Mouse (Mus musculus): ENCODE measurements at regions not wholly inside any gene's neighbourhood (a gene's known extent, or its start where the extent isn't known, plus 50 kb on each side); places are given as distances from the start of the nearest gene placed in this dataset.

DNA sequence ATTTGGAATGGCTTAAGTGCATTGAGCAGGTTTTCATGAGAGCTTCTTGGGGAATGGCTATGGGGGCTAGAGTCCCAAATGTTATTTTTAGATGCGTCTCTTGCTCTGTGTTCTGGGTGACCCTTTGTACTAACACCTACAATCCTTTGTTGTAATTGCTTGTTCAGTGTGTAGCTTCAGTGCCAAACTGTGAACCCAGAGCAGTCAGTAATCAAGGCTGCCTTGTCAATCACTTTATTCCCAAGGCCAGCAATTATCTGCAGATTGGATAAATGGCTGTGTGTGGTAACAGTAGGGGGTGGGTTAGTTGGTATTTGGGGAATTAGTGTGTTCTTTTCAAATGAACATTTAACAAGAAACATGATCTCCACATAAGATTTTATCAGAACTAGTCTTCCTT is 390.4 kb downstream of the Poteg start:
- Histone ChIP-seq H3K36me3 (ENCODE audit: insufficient read depth, low read length) (no peaks in the 10 kb centered on the region), H3K4me1 (replicated peaks; ENCODE audit: low read depth, low read length) (no peaks in the 10 kb centered on the region), H3K4me3 (replicated peaks; ENCODE audit: low read length) (no peak overlapping the region), H3K9me3 (ENCODE audit: low read length) (no peaks in the 10 kb centered on the region), H3K27me3 (ENCODE audit: insufficient read depth, low read length) (no peaks in the 10 kb centered on the region)
- no peak for TF ChIP-seq CTCF (conservative IDR thresholded peaks at IDR 0.05; ENCODE audit: low read length)
- TF ChIP-seq POU5F1 (IDR thresholded peaks at IDR 0.05; ENCODE audit: borderline replicate concordance, low read length), result no peak
- TF ChIP-seq NANOG (IDR thresholded peaks at IDR 0.05; ENCODE audit: borderline replicate concordance, low read length), result no peak

DNA sequence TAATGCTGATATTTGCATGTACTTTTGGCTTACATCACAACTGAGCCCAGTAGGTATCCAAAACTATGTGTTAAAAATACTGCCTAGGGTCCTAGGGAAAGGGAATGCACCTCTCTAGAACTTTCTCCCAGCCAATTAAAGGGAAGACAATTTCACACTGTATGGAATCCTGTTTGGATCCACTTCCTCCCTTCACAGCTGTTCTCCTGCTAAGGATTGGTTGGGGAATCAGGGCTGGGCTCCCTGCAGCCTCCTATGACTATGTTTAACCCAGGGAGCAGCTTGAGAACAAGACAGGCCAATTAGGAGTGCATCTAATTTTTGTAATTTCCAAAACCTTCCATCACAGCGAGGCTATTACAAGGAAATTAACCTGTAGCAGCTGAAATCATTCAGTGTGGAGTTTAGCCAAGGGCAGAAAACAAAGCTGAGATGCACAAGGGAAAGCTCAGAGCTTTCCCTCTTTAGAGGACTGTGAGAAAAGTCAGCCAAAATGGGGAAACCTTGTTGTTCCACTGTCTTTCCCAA is 419.1 kb downstream of the Poteg start:
- no peaks in the 10 kb centered on the region for H3K27me3 ChIP-seq (ENCODE audit: insufficient read depth, low read length)
- no peaks in the 10 kb centered on the region for H3K4me1 ChIP-seq (replicated peaks; ENCODE audit: low read depth, low read length)
- TF ChIP-seq CTCF (conservative IDR thresholded peaks at IDR 0.05; ENCODE audit: low read length) (no peak), NANOG (IDR thresholded peaks at IDR 0.05; ENCODE audit: borderline replicate concordance, low read length) (no peak), POU5F1 (IDR thresholded peaks at IDR 0.05; ENCODE audit: borderline replicate concordance, low read length) (no peak)
- no peaks in the 10 kb centered on the region for H3K36me3 ChIP-seq (ENCODE audit: insufficient read depth, low read length)
- H3K9me3 ChIP-seq (ENCODE audit: low read length), result no peaks in the 10 kb centered on the region
- no peak overlapping the region for H3K4me3 ChIP-seq (replicated peaks; ENCODE audit: low read length)

DNA sequence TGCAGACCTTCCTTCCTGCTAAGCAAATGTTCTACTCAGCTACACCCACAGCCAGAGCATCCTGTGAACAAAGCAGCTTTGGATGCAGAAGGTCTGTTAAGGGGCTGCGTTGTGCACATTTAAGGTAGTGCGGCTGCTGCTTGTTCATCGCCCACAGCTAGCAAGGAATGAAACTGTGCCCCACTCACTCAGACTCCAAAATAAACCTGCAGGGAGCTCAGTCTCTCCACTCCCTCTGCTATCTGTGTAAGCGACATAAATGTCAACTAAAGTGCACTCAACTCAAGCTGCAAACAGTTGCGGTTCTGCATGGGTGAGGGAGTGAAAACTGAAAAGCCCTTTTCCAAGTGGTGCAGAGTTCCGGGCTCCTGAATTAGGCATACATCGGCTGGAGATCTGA is 421.1 kb downstream of the Poteg start:
- H3K4me3 ChIP-seq (replicated peaks; ENCODE audit: low read length), result no peak overlapping the region
- no peaks in the 10 kb centered on the region for H3K9me3 ChIP-seq (ENCODE audit: low read length)
- no peaks in the 10 kb centered on the region for H3K36me3 ChIP-seq (ENCODE audit: insufficient read depth, low read length)
- H3K27me3 ChIP-seq (ENCODE audit: insufficient read depth, low read length), result no peaks in the 10 kb centered on the region
- TF ChIP-seq CTCF (conservative IDR thresholded peaks at IDR 0.05; ENCODE audit: low read length) (no peak), NANOG (IDR thresholded peaks at IDR 0.05; ENCODE audit: borderline replicate concordance, low read length) (no peak), POU5F1 (IDR thresholded peaks at IDR 0.05; ENCODE audit: borderline replicate concordance, low read length) (no peak)
- no peaks in the 10 kb centered on the region for H3K4me1 ChIP-seq (replicated peaks; ENCODE audit: low read depth, low read length)

DNA sequence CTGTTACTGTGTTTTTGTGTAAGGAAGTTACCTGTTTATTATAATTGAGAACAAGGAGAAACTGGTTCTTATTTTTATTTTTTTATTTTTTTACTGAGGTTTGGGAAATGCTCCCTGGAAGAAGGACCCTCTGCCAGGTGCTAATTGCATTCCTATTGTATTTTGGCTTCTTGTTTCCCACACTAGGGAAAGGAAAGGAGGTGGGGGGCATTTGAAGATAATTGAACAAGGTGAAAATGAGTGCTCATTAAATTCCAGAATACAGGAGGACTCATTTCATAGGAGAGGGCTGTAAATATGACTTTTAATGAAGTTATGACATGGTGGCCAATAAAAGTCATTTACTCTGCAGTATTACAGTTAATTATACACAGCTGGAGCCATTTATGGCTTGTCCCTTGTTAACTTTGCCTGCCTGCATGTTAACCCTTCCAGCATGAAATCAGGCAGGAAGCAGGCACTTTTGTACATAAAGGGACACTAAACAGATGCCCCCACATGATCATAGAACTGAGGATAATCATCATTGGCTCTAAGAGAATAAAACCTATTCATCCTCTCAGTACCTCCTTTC is 430.3 kb downstream of the Poteg start:
- Histone ChIP-seq H3K36me3 (ENCODE audit: insufficient read depth, low read length) (no peaks in the 10 kb centered on the region), H3K27me3 (ENCODE audit: insufficient read depth, low read length) (no peaks in the 10 kb centered on the region), H3K4me1 (replicated peaks; ENCODE audit: low read depth, low read length) (no peaks in the 10 kb centered on the region), H3K9me3 (ENCODE audit: low read length) (no peaks in the 10 kb centered on the region), H3K4me3 (replicated peaks; ENCODE audit: low read length) (no peak overlapping the region)
- no peak for TF ChIP-seq CTCF (conservative IDR thresholded peaks at IDR 0.05; ENCODE audit: low read length)
- no peak for TF ChIP-seq POU5F1 (IDR thresholded peaks at IDR 0.05; ENCODE audit: borderline replicate concordance, low read length)
- TF ChIP-seq NANOG (IDR thresholded peaks at IDR 0.05; ENCODE audit: borderline replicate concordance, low read length), result no peak

DNA sequence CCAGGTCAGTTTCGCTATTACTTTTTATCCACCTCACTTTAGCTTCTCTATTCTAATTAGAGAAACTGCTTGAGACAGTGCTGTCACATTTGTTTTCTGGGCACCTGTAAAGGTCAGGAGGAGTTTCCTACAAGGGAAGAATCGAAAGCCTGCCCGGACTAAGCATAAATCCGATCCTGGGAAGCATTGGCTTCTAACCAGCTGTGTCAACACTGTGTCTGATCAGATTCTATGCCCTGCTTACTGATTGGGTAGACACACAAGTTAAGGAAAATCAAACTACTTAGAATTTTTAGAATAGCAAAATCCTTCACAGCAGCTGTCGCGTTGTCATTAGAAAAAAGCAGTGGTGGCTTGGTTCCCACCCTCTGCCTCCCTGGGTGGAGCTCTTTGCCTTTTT is 441.8 kb downstream of the Poteg start:
- TF ChIP-seq CTCF (conservative IDR thresholded peaks at IDR 0.05; ENCODE audit: low read length) (no peak), POU5F1 (IDR thresholded peaks at IDR 0.05; ENCODE audit: borderline replicate concordance, low read length) (no peak), NANOG (IDR thresholded peaks at IDR 0.05; ENCODE audit: borderline replicate concordance, low read length) (no peak)
- Histone ChIP-seq H3K36me3 (ENCODE audit: insufficient read depth, low read length) (no peaks in the 10 kb centered on the region), H3K4me3 (replicated peaks; ENCODE audit: low read length) (no peak overlapping the region), H3K4me1 (replicated peaks; ENCODE audit: low read depth, low read length) (peaks cover 8% of the 10 kb centered on the region), H3K27me3 (ENCODE audit: insufficient read depth, low read length) (no peaks in the 10 kb centered on the region), H3K9me3 (ENCODE audit: low read length) (no peaks in the 10 kb centered on the region)

DNA sequence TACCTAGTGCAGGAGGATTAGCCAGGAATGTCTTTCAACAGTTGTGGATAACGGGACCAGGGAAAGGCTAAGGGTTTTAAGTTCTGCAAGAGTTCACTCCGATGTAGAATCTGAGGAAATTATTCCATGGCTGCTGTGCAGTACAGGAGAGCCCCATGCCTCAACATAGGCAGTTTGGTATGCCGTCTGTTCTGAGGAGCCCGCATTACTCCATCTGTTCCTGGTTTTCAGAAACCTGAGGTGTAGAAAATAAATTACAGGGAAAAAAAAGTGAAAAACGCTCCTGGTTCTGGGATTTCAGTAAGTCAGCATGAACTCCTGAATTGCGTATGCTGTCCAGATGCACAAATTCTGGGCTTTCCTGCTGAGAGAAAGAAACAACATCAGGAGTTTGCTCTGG is 446.9 kb downstream of the Poteg start:
- TF ChIP-seq NANOG (IDR thresholded peaks at IDR 0.05; ENCODE audit: borderline replicate concordance, low read length), result no peak
- Histone ChIP-seq H3K36me3 (ENCODE audit: insufficient read depth, low read length) (no peaks in the 10 kb centered on the region), H3K4me3 (replicated peaks; ENCODE audit: low read length) (no peak overlapping the region), H3K9me3 (ENCODE audit: low read length) (no peaks in the 10 kb centered on the region), H3K27me3 (ENCODE audit: insufficient read depth, low read length) (no peaks in the 10 kb centered on the region), H3K4me1 (replicated peaks; ENCODE audit: low read depth, low read length) (peaks cover 8% of the 10 kb centered on the region)

DNA sequence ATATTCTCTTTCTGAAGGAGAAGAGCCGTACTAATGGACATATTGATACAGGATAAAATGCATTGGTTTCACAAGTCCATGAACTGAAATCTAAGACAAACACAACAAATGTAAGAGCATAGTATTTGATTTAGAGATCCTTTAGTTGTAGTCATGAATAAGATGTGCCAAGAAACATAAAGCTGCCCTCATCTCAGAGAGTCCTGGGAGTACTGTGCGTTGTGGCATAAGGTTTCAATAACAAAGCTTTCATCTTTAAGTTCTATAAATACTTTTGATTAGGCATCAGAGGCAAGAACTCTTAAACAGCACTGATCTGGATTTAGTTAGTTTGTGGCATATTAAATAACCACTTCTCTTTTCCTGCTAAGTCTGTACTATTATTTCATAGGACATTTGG is 452.6 kb downstream of the Poteg start:
- no peak for TF ChIP-seq NANOG (IDR thresholded peaks at IDR 0.05; ENCODE audit: borderline replicate concordance, low read length)
- TF ChIP-seq CTCF (conservative IDR thresholded peaks at IDR 0.05; ENCODE audit: low read length), result no peak
- TF ChIP-seq POU5F1 (IDR thresholded peaks at IDR 0.05; ENCODE audit: borderline replicate concordance, low read length), result no peak
- no peaks in the 10 kb centered on the region for H3K36me3 ChIP-seq (ENCODE audit: insufficient read depth, low read length)
- H3K4me3 ChIP-seq (replicated peaks; ENCODE audit: low read length), result no peak overlapping the region
- no peaks in the 10 kb centered on the region for H3K9me3 ChIP-seq (ENCODE audit: low read length)
- no peaks in the 10 kb centered on the region for H3K27me3 ChIP-seq (ENCODE audit: insufficient read depth, low read length)
- peaks cover 27% of the 10 kb centered on the region for H3K4me1 ChIP-seq (replicated peaks; ENCODE audit: low read depth, low read length)

DNA sequence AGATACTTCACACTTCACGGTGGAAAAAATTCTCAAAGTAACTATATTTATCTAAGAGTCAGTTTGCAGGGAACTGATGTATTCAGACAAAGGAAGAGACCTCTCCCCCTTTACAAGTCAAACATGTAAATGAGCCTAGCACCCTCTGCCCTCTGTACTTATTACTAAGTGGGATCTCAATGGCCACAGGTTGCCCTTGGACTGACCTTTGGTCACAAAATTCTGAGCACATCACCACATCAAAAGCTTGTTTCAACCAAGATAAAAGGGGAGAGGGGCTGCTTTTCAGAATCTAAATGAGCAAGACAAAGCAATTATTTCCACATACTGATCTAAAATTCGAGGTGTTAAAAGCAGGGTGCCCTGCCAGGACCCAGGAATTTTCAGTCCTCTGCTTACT is 456.3 kb downstream of the Poteg start:
- no peaks in the 10 kb centered on the region for H3K9me3 ChIP-seq (ENCODE audit: low read length)
- H3K4me3 ChIP-seq (replicated peaks; ENCODE audit: low read length), result no peak overlapping the region
- TF ChIP-seq POU5F1 (IDR thresholded peaks at IDR 0.05; ENCODE audit: borderline replicate concordance, low read length), result no peak; the same call in 1 of the 2 replicates
- peak; percentile 89; the same call in 1 of the 2 replicates for TF ChIP-seq NANOG (IDR thresholded peaks at IDR 0.05; ENCODE audit: borderline replicate concordance, low read length)
- H3K4me1 ChIP-seq (replicated peaks; ENCODE audit: low read depth, low read length), result peaks cover 51% of the 10 kb centered on the region
- no peaks in the 10 kb centered on the region for H3K27me3 ChIP-seq (ENCODE audit: insufficient read depth, low read length)
- no peaks in the 10 kb centered on the region for H3K36me3 ChIP-seq (ENCODE audit: insufficient read depth, low read length)

DNA sequence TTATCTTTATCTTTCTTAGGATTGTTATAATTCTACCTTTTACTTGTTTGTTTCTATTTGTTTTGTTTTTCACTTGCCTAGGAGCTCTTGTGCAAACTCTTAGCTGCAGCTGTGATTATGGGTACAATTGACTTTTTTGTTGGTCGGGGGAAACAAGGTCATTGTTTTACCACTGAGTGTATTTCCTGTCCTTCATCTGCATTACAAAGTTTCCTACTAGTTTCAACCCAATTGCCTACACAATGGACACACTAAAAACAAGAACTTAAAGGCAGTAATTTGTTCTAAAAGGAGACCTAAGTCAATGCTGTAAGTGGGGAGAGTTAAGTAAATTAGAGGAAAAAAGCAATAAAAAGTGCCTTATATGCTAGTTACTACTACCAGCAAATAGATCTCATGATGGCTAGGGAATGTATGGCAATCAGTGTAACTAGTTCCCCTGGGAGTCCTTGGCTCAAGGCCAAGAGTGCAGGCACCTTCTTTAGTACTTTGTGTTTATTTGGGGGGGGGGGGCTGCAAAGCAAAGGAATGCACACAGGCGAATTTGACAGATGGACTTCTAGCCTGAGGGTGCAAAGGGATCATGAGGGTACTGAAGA is 462.0 kb downstream of the Poteg start:
- Histone ChIP-seq H3K27me3 (ENCODE audit: insufficient read depth, low read length) (no peaks in the 10 kb centered on the region), H3K4me3 (replicated peaks; ENCODE audit: low read length) (no peak overlapping the region), H3K9me3 (ENCODE audit: low read length) (no peaks in the 10 kb centered on the region), H3K4me1 (replicated peaks; ENCODE audit: low read depth, low read length) (peaks cover 53% of the 10 kb centered on the region), H3K36me3 (ENCODE audit: insufficient read depth, low read length) (no peaks in the 10 kb centered on the region)
- TF ChIP-seq CTCF (conservative IDR thresholded peaks at IDR 0.05; ENCODE audit: low read length) (no peak), POU5F1 (IDR thresholded peaks at IDR 0.05; ENCODE audit: borderline replicate concordance, low read length) (peak; percentile 54; the same call in 1 of the 2 replicates), NANOG (IDR thresholded peaks at IDR 0.05; ENCODE audit: borderline replicate concordance, low read length) (peak; percentile 67; the same call in 1 of the 2 replicates)

Measured in E14TG2a.4 (cell line).